Mouse (Mus musculus) 3134 (cell line): ENCODE measurements around the gene Ptgfrn.

Source experiments
- DNase-seq: peaks from one replicate; pipeline ENCODE4 v3.0.0-alpha.2; 2011; ENCODE audit warnings: low spot score; ENCODE audit not compliant: insufficient read length; ENCODE audit errors: extremely low read depth

The Ptgfrn gene

DNA sequence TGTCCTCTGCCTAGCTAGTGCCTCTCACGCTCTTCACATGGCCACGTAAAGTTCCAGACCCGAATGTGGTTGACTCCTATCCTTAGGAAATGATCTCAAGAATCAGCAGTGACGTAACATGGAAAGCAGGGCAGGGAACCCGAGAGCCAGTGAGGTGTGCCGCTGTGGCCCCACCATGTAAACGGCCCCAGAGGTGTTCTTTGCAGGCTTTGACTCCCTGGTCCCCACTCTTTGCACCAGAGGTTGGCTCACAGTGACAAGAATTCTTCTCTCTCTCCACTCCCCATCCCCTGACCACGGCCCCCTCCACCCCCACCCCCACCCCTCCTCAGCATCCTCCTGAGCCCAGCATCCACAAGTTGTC, 7.3 kb upstream of the Ptgfrn start:
- no peak for DNase-seq

- DNase-seq, result no peak
These were observed 6.6 kb upstream of the Ptgfrn start for GRCm38 (mm10) chr3:101116431-101117385.

DNA sequence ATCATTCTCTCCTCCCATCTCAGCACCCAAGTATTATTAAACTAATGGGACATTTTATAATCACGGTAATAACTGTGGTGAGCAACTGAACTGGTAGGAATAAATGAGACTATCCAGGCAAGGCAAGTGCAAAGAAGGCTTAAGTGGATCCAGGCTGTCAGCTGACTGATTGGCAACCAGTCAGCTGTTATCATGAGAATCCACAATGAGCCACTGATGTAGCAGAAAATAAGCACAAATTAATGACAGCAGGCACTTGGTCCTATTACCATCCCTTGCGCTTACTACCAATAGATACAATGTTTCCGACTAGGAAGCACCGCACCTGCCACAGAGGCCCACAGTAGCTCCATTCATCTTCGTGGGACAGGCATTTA, 2.4 kb upstream of the Ptgfrn start:
- no peak for DNase-seq

GRCm38 (mm10) chr3:101111848-101112517, 1.9 kb upstream of the Ptgfrn start:
- peak; percentile 52 for DNase-seq

- no peak for DNase-seq
These were observed 1.2 kb upstream of the Ptgfrn start for GRCm38 (mm10) chr3:101111321-101111720.

DNA sequence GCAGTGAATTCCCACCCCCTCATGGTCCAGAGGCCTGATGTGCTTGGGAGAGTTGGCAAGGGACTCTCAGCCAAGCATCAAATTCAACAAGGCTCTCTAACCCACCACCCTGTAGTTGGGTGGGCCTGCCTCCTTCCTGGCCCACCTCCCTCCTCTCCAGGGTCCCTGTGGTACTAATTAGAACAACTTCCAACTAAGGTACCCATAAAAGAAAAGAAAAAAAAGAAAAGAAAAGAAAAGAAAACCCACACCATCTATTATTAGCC, 693 bp upstream of the Ptgfrn start:
- no peak for DNase-seq

- peak; percentile 68 for DNase-seq
These were observed 488 bp downstream of the Ptgfrn start for GRCm38 (mm10) chr3:101109558-101110021.

- DNase-seq, result peak; percentile 40
These were observed 1.2 kb downstream of the Ptgfrn start for GRCm38 (mm10) chr3:101108848-101109247.

DNA sequence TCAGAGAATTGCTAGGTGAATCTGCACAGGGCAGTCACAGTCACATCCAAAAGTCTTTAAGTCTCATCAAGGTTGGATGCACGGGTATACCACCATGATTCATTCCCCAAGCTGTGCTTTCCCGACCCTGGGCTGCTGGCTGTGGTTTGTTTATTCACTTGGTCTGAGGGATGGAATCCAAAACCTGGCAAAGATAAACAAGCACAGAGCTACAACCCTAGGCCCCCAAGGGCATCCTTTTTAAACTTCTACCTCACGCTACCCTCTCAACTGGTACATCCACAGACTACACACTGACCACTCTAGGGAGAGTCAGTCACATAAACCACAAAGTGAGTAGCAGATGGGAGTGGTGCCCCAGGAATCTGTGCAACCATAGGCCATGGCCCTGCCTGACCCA, 1.8 kb downstream of the Ptgfrn start:
- DNase-seq, result peak; percentile 70

DNA sequence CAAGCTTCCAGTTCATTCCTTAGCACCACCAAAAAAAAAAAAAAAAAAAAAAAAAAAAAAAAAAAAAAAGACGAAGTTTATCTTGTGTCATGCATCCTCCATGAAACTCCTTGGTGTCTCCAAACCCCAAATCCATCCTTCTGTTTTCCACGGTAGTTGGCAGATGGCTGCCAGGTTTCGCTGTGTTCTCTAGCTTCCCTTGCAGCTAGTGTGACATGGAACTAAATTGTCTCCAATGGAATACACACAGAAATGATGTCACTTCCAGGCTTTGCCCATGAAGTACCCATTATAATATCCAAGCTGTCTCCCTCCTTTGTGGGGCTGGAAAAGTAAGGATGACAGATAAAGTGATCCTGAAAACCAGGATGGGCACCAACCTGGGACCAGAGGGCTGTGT, 3.8 kb downstream of the Ptgfrn start:
- no peak for DNase-seq

GRCm38 (mm10) chr3:101105486-101105885, 4.6 kb downstream of the Ptgfrn start:
- no peak for DNase-seq

DNA sequence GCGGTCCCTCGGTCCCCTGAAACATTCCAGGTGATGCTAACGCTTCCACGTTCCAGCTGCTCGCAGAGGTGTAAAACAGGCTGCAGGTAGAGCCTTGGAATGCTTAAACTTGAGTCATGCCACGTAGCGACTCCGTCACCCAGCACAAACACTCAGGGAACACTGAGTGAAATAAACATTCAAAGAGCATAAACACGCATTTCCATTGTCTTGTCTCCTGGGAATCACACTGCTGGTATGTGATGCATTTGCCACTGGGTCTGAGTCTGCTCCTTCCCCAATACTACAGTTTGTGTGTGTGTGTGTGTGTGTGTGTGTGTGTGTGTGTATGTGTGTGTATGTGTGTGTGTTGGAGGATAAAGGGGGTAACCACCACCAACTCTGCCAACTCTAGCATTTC, 5.2 kb downstream of the Ptgfrn start:
- no peak for DNase-seq

DNA sequence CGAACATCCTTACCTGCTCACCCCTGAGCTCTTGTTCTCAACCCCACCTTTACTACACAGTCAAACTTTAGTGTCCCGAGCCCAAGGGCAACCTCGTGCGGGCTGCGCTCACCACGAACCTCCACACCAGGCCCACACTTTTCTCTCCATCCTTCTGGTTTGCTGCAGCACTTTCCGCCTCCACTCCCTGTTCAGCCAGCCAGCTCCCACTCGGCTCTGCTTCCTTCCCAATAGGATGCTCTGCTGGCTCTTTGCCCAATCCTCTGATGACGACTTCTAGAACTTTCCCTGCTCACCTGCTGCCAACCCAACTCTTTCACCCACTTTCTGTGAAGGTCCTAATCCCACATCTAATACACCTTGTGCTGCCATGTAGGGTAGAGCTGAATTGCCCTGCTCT, 6.3 kb downstream of the Ptgfrn start:
- no peak for DNase-seq

DNA sequence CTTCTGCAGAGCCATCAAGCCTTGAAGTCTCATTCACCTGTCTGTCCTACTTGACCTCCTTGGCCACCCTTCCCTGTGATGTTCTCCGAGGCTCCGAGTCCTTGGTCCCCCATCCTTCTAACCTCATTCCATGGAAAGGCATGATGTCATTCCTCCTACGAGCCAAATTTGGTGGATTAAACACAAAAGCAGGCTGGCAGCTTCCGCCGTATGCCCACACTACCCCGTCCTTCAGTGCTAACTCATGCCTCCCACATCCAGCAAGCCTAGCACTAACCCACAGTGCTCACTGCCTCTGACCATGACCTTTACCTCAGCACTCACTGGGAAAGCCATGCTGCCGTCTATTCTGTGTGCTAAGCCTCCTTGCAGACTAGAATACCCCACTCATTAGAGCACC, 8.0 kb downstream of the Ptgfrn start:
- no peak for DNase-seq

GRCm38 (mm10) chr3:101101184-101101583, 8.9 kb downstream of the Ptgfrn start:
- no peak for DNase-seq

GRCm38 (mm10) chr3:101099701-101100357, 10.2 kb downstream of the Ptgfrn start:
- peak; percentile 56 for DNase-seq

- DNase-seq, result no peak
These were observed 12.0 kb downstream of the Ptgfrn start for GRCm38 (mm10) chr3:101098073-101098472.

- no peak for DNase-seq
These were observed 12.8 kb downstream of the Ptgfrn start for GRCm38 (mm10) chr3:101097146-101097800.

DNA sequence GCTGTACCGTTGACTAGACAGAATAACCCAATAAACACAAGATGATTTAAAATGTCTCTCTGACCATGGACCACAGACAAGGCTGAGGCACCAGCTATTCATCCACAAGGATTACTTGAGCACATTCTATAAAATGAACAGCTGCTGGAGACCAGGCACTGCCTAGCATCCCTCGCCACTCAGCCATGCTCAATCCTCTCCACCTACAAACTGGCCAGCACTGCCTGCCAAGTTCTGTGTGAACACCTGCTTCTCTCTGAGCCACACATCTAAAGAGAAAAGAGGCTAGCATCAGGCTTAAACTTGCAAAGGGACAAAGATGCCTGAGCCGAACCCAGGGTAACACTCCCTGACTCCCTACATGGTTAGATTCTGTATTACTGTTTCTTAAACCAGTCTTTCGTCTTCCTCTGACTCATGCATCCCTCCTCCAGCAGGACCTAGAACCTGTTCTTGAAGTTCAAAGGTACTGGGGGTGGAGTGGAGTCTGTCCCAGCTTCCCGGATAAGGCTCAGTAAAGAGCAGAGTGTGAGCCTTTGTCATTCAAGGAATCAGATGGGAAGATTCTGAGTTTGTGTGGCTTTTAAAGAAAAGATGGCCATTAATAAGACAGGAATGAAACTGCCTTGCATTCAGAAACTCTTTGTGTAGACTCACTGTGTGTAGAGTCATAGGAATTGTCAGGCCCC, 14.2 kb downstream of the Ptgfrn start:
- DNase-seq, result no peak

- no peak for DNase-seq
These were observed 17.9 kb downstream of the Ptgfrn start for GRCm38 (mm10) chr3:101092202-101092601.
